Mouse (Mus musculus) E14TG2a.4 (cell line): Measurements from ENCODE around the gene Rhcg.
A peak's percentile ranks its signal among the peaks of the same experiment; 100 is the strongest.

Experiments used
- H3K27me3 ChIP-seq: 2 replicates; pipeline ENCODE4 v1.6.1; 2014; ENCODE audit warnings: low read length, control low read depth; ENCODE audit not compliant: insufficient read depth
- H3K36me3 ChIP-seq: 2 replicates; pipeline ENCODE4 v1.6.1; 2014; ENCODE audit warnings: low read length, control low read depth; ENCODE audit not compliant: insufficient read depth
- H3K4me1 ChIP-seq: replicated peaks from 2 replicates; pipeline ENCODE4 v1.6.1; 2014; ENCODE audit warnings: low read depth, low read length, control low read depth
- H3K4me3 ChIP-seq: replicated peaks from 2 replicates; pipeline ENCODE4 v1.5.1; 2014; ENCODE audit warnings: mild to moderate bottlenecking, low read length
- H3K9me3 ChIP-seq: 2 replicates; pipeline ENCODE4 v1.6.1; 2014; ENCODE audit warnings: low read length, control low read depth
- CTCF ChIP-seq: conservative IDR thresholded peaks from 2 replicates; pipeline ENCODE4 v1.5.1; 2014; ENCODE audit warnings: low read length
- NANOG ChIP-seq: IDR thresholded peaks from 2 replicates; pipeline ENCODE4 v1.6.1; 2014; ENCODE audit warnings: borderline replicate concordance, low read length, mixed read lengths
- POU5F1 ChIP-seq: IDR thresholded peaks from 2 replicates; pipeline ENCODE4 v1.6.1; 2014; ENCODE audit warnings: low read length, borderline replicate concordance

Gene Rhcg

DNA sequence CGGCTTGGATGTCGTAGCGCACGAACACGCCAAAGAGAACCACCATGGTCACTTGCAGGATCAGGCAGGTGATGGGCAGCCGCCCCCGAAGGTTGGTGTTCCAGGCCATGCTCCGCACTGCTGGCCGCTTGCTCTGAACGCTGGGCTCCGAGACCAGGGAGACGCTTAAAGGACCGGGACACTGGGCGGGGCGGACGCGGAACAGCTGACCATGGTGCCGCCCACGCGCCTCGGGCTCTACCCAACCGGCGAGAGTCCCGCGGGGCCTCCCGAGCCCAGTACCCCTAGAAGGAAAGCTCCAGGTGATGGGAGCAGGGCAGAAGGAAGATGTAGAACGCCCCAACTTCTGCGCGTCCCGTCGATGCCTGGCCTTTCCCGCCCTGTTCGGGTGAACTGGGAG lies at the start of gene Rhcg:
Rhcg (minus strand) TSS at position 240 of the 400 bp plus-strand sequence.
- Histone ChIP-seq H3K36me3 (no peaks in the 10 kb centered on the region), H3K9me3 (no peaks in the 10 kb centered on the region), H3K4me1 (peaks cover 8% of the 10 kb centered on the region; the same call in 1 of the 2 replicates), H3K27me3 (peaks cover 68% of the 10 kb centered on the region), H3K4me3 (peak within 1 kb of the TSS; percentile 75)
- TF ChIP-seq POU5F1 (no peak), CTCF (no peak), NANOG (no peak)

DNA sequence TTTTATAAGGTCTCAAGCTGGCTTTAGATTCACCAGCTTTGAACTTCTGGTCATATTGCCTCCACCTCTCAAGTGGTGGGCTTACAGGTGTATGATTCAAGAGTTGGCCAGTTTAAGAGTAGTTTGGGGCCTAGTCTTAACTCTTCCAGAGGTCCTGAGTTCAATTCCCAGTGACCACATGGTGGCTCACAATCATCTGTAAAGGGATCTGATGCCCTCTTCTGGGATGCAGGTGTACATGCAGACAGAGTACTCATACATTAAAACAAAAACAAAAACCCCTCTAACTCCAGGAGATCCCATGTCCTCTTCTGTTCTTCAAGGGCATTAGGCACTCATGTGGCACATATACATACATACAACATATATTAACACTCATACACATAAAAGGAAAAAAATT lies 49.2 kb upstream of the Rhcg start:
- H3K4me1 ChIP-seq, result peaks cover 50% of the 10 kb centered on the region
- peaks cover 99% of the 10 kb centered on the region for H3K36me3 ChIP-seq
- no peak overlapping the region for H3K4me3 ChIP-seq
- no peak for TF ChIP-seq NANOG
- TF ChIP-seq POU5F1, result no peak
- TF ChIP-seq CTCF, result no peak
- H3K9me3 ChIP-seq, result no peaks in the 10 kb centered on the region
- H3K27me3 ChIP-seq, result no peaks in the 10 kb centered on the region

DNA sequence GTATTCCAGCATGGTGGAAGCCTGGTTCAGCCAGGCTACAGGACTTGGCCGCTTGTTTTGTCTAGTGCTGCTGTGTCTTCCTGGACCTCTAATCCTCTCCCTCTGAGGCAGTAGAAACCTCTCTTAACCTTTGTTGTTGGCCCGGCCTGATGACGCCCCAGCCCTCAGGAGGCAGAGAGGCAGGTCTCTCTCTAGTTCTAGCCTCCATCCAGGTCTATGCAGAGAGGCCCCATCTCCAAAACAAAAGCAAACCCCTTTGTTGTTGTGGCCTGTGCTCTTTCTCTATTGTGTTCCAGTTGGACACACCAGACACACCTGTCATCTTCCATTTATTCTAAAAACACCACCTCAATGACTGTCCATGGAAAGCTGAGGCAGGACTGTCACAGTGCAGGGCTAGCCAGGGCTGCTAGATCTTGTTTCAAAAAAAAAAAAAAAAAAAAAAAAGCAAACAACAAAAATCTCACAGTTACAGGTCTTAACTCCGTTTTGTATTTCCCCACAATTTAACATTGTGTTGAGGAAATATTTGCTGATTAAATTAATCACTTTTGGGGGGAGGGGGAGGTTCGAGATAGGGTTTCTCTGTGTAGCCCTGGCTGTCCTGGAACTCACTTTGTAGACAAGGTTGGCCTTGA lies 43.9 kb upstream of the Rhcg start:
- H3K27me3 ChIP-seq, result no peaks in the 10 kb centered on the region
- H3K9me3 ChIP-seq, result no peaks in the 10 kb centered on the region
- peaks cover 47% of the 10 kb centered on the region for H3K36me3 ChIP-seq
- peaks cover 72% of the 10 kb centered on the region for H3K4me1 ChIP-seq
- H3K4me3 ChIP-seq, result peak overlapping the region; percentile 97
- TF ChIP-seq NANOG (no peak), CTCF (no peak), POU5F1 (no peak)

- peaks cover 78% of the 10 kb centered on the region for H3K4me1 ChIP-seq
- H3K36me3 ChIP-seq, result peaks cover 39% of the 10 kb centered on the region
- no peaks in the 10 kb centered on the region for H3K9me3 ChIP-seq
- TF ChIP-seq POU5F1, result no peak
- TF ChIP-seq CTCF, result no peak
- no peak for TF ChIP-seq NANOG
- H3K27me3 ChIP-seq, result no peaks in the 10 kb centered on the region
- H3K4me3 ChIP-seq, result peak overlapping the region; percentile 97
These were observed 43.1 kb upstream of the Rhcg start for GRCm38 (mm10) chr7:79660291-79661150.

- Histone ChIP-seq H3K4me1 (peaks cover 76% of the 10 kb centered on the region), H3K27me3 (no peaks in the 10 kb centered on the region), H3K36me3 (peaks cover 31% of the 10 kb centered on the region), H3K9me3 (no peaks in the 10 kb centered on the region), H3K4me3 (peak within 1 kb of the TSS; percentile 97)
- no peak for TF ChIP-seq POU5F1
- no peak for TF ChIP-seq CTCF
- no peak for TF ChIP-seq NANOG
These were observed 42.3 kb upstream of the Rhcg start, which contains the start of gene Ticrr for GRCm38 (mm10) chr7:79659578-79660290. Gene Ticrr, plus strand, starts transcription at chr7:79660196.

- peaks cover 81% of the 10 kb centered on the region for H3K4me1 ChIP-seq
- H3K9me3 ChIP-seq, result no peaks in the 10 kb centered on the region
- TF ChIP-seq NANOG, result peak; percentile 99
- no peak for TF ChIP-seq CTCF
- no peaks in the 10 kb centered on the region for H3K36me3 ChIP-seq
- H3K4me3 ChIP-seq, result no peak overlapping the region
- no peaks in the 10 kb centered on the region for H3K27me3 ChIP-seq
These were observed 37.1 kb upstream of the Rhcg start for GRCm38 (mm10) chr7:79654586-79654985.

DNA sequence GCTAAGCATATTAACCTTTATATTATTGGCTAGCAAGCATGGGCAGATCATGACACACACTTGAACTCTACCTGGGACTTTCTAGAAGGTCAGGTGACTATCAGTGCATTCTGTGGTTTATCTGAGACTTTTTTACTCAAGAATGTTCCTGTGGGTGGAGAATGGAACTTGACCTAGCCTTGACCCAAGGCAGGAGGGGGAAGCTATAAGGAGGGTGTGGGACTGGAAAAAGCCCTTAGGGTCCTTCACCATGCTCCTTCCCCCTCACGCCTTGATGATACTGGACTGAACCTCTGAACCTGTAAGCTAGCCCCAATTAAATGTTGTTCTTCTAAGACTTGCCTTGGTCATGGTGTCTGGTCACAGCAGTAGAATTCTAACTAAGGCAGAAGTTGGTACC lies 36.7 kb upstream of the Rhcg start:
- TF ChIP-seq NANOG, result no peak
- no peak for TF ChIP-seq CTCF
- no peak for TF ChIP-seq POU5F1
- H3K36me3 ChIP-seq, result no peaks in the 10 kb centered on the region
- H3K4me1 ChIP-seq, result peaks cover 78% of the 10 kb centered on the region
- no peaks in the 10 kb centered on the region for H3K9me3 ChIP-seq
- no peak overlapping the region for H3K4me3 ChIP-seq
- H3K27me3 ChIP-seq, result no peaks in the 10 kb centered on the region

- TF ChIP-seq CTCF, result peak; percentile 93
- no peak for TF ChIP-seq NANOG
- no peaks in the 10 kb centered on the region for H3K27me3 ChIP-seq
These were observed 31.5 kb upstream of the Rhcg start for GRCm38 (mm10) chr7:79649005-79649404.

GRCm38 (mm10) chr7:79647233-79647632 lies 29.8 kb upstream of the Rhcg start:
- H3K4me1 ChIP-seq, result peaks cover 35% of the 10 kb centered on the region
- no peak overlapping the region for H3K4me3 ChIP-seq
- H3K27me3 ChIP-seq, result no peaks in the 10 kb centered on the region
- no peaks in the 10 kb centered on the region for H3K36me3 ChIP-seq
- TF ChIP-seq POU5F1, result no peak
- no peak for TF ChIP-seq CTCF
- TF ChIP-seq NANOG, result no peak
- H3K9me3 ChIP-seq, result no peaks in the 10 kb centered on the region

More at GRCm38 (mm10) chr7:79649005-79649404, 31.5 kb upstream of the Rhcg start:
- Histone ChIP-seq H3K36me3 (no peaks in the 10 kb centered on the region), H3K4me3 (no peak overlapping the region), H3K9me3 (no peaks in the 10 kb centered on the region), H3K4me1 (peaks cover 50% of the 10 kb centered on the region)
